Mouse (Mus musculus): ENCODE measurements at regions not wholly inside any gene's neighbourhood (a gene's known extent, or its start where the extent isn't known, plus 50 kb on each side); places are given as distances from the start of the nearest gene placed in this dataset.
A peak's percentile ranks its signal among the peaks of the same experiment; 100 is the strongest.

DNA sequence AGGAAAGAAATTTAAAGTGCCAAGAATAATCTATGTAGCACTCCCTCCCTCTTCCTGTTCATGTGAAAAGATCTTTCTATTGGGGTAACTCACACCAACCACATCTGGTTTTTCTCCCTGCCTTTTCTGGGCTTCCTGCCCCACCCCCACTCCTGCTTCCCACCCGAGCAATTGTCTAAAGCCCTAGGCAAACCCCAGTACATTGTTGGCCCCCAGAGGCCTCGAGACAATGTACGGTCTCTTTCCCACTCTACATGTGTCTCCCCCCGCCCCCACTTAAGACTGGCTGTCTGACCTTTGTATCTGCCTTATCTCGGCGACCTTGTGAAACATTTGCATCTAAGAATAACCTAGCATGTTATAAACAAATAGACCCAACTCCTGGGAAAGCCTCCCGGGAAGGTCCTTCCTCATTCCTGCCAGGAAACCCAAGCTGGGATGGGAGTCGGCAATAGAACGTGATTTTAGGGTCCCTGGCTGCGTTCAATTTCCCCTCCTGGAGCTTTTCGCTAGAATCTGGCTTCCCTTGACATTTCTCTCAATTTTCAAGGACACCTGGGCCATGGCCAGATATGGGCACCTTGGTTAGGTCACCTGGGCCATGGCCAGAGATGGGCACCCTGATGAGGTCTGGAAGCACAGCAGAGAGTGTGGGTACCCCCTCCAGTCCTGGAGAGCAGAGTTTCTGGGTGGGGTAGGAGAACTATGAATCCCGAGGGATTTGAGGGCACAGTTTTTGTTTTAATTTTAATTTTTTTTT is 97.9 kb upstream of the Map4k3 start:
- peak; percentile 48 to 55 for DNase-seq

DNA sequence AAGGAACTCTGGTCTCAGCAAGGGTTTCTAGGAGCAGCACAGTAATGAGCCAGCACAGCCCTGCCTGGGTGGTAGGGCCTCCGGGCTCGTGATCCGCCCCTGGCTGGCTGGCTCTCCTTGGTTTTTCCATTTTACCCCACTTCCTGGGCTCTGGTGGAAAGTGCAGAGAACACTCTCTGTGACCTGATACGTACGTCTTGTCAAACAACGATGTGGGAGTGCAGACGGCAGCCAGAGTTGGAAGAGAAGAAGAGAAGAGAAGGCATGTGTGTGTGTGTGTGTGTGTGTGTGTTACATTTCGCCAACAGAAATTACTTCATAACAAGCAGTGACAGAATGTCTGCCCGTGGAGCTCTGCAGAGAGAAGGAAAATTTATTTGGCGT is 97.2 kb upstream of the Map4k3 start:
- peak; percentile 25 to 41 for DNase-seq

DNA sequence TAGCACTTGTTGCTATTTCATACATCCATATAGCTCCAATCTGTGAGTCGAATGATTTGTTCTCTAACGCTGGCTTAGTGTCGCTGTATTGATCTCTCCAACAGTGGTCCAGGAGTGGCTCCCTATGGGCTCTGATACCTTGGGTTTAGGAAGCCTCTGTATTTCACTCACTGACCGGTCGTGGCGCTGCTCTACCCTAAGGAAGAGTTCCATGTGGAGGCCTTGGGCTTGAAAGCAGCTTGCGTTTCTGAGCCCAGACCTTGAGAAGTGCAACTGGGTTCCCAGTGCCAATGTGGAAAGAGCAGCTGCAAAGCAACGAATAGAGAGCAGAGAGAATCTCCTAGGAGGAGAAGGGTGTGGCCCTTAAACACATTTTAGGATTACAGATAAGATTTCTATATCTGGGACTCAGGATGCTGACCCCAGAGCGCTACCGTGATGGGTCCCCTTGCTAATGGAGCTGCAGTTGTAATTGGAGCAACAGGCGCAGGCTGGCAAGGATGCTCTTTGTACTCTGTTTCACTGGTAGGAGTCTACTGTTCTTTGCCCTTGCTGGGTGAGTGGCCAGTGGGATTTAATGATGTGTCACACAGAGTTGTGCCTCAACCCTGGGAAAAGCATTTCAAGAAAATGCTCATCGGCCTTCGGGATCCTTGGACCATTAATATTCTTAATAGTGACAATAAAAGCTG is 96.7 kb upstream of the Map4k3 start:
- peak; percentile 37 to 40 for DNase-seq

DNA sequence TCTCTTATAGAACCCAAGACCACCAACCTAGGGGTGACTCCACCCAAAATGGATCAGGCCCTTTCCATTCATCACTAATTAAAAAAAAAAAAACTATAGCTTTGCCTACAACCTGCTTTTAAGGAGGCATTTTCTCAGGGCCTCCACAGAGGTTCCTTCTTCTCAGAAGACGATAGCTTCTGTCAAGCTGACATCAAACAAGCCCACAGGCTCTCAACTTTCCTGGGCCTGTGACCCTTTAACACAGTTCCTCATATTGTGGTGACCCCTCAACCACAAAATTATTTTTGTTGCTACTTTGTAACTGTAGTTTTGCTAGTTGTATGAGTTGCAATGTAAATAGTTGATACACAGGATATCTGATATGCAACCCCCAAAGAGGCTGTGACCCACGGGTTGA is 96.0 kb upstream of the Map4k3 start:
- DNase-seq, result no peak

DNA sequence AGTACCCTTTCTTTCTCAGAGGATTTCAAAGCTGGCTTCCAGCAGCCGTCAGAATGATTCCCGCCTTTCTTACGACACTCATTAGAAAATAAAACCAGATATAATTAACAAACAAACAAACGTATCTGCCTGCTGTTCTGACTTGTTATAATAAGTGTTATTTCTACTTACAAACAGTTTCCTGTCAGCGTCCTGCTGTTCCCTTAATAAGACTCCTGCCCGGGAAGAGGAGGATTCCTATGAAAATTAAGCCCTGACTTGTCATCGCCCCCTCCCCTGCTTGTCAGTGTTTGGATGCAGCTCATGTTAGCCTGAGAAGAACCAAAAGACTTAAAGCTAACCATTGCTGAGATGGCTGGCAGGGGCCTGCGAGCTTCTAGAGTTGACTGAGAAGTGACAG is 92.6 kb upstream of the Map4k3 start:
- no peak for DNase-seq

DNA sequence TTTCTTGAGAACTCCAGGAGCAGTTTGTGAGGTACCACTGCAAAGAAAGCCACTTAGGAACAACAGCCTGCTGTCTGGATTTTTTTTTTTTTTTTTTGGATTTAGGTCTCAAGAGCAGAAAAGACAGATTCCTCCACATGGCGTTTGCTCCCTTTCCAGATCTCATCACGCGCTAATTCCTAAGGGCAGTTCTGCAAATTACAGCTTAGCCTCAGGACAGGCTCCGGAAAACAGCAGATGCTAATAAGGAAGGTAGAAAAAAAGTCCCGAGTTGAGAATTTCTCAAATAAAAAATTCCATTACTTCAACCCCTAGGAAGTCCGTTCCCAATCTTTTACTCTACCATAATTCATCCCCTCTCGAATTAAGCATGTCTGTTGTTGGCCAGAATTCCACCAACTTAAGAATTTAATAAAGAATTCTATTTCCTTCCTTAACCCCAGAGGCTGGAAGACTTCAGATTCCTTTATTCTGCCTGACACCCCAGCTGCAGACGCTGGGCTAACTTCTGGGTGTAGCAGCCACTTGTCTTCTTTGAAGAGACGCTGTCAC is 90.3 kb upstream of the Map4k3 start:
- no peak for DNase-seq

DNA sequence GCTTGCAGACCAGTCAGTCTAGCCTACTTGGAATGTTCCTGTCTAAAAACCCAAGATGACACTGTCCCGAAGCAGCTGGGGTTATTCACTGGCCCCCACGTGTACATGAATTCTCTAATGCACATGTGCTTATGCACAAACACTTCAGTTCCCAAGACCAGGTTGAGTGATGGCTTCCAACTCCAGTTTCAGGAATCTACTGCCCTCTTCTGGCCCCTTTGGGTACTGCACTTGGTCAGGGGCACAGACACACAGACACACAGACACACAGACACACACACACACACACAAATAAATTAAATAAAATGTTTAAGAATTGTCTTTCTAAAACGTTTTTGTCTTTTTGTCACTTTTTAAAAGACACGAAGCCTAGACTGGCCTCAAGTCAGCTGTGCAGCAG is 87.5 kb upstream of the Map4k3 start:
- DNase-seq, result peak in 1 of 2 experiments; percentile 17

DNA sequence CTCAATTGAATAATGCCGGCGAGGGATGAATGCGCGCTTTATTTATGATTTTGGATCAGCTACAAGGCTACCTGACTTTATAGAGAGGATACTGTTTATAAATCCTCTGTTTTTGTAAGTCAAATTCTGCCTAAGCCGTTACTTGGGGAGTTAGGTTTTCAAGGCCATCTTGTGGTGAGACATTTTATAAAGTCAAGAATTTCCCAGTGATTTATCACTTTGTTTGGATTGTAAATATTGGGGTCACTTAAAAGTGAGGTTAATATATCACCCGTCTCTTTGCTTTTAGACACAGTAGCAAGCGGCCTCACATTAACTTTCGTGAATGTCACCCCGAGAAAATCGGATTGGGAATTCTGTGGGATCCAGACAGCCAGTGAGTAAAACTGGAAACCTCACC is 84.9 kb upstream of the Map4k3 start:
- DNase-seq, result no peak

DNA sequence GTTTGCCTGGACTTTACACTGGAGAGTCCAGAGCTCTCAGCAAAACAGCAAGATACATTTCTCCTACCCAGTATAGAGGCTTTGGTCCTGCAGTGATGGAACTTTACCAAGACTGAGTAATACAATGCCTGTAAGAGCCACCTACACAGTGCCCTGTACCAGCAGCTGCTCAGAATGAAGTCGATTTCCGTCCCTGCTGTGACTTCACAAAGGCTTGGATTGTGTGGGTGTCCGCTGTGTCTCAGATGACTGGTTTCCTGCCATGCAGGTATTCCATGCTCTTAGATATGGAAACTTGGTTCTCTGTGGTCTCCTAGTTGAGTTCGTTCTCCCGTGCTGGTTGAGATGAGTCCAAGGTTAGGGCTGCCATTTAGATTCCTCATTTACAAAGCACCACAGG is 81.0 kb upstream of the Map4k3 start:
- no peak for DNase-seq

DNA sequence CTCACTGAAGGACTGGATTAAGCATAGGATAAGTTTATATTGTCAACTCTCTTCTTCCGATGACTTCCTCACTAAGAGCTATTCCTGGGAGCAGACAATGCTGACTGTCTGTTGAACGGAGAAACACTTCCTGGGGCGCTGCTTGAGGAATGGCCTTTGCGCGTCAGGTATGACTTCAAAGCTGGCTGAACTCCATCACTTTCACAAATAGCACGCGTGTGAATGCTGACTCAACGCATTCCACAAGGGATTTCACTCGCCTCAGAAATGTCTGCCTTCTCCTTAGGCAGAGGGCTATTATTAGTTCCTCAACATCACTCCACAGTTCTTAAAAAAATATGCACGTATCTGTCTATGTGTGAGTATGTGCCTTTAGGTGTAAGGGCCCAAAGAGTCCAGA is 79.8 kb upstream of the Map4k3 start:
- DNase-seq, result no peak

DNA sequence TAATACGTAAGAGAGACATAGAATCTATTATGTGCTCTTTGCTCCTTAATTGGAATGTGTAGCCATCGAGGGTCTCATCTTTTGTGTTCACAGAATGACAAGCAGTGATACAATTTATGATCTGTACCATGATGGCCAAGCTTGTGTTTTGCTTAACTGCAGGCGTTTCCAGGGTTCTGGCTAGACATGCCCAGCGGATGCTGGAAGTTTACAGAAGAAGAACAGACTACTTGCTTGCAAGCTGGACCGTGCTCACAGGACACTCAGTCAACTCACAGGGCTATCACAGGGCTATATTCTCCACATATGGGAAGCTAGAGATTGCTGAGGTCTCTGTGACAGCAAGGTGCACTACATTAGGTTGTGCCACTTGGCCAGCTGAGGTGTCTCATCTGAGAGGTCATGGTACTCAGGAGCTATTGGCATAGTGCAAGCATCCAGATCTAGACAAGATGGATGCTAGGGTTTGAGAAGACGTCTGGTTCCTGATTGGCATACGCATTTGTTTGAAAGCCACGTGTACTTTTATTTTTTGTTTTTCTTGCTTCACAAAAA is 75.2 kb upstream of the Map4k3 start:
- DNase-seq, result no peak

DNA sequence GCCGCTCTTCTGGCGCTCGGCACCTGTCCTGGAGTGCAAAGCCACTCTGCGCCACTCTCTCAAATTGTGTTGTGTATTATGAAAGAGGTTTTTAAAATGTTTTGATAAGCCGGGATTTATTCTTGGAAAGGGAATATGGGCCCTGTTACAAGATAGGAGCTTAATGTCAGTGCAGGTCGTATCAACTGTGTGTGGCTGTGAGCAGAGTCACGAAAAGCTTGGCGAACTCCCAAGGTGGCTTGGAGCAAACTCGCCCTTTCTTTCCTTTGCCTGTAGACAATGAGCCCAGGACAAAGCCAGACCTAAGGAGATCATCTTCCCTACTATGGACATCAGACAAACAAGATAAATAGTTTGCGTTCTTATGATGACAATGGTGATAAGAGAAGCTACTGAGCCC is 74.3 kb upstream of the Map4k3 start:
- peak; percentile 16 to 40 for DNase-seq

DNA sequence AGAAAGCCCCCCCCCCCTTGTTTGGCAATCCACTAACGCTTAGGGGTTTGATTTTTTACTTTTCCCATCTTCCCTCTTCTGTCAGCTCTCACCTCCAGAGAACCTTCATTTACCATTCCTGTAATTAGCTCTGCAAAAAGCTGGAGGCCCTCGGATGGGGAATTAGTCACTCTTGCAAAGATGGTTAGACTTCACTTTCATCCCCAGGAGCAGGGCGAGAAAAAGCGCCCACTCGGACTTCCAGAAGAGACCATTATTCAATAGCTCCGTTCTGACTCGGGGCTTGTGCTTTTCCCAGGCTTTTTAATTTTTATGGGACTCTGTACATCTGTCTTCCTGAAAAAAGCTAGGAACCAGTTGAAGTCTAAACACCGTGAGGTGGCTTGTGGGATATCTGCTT is 73.7 kb upstream of the Map4k3 start:
- no peak for DNase-seq

DNA sequence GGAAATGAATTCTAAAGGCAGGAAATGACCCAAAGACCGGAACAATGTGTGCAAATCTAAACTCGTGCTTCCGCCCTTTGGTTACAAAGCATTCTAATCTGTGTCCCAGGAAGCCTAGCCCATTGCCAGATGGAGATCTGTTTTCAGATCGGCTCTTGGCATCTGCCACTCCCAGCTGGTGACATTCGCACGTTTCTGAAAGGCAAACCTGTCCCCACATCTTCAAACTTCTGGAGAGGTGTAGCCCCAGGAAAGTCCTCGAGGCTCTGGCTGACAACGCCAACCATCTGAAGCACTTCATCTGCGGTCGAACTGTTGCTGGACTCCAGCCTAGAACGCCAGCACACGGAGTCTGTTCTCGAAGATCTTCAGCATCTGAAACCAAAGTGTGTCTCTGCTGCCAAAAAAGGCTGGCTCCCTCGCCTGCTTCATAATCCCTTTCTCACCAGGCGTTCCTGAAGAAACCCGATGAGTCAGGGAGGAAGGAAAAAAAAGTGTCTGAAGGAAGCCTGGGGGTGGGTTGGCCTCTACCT is 73.2 kb upstream of the Map4k3 start:
- peak; percentile 27 to 46 for DNase-seq

DNA sequence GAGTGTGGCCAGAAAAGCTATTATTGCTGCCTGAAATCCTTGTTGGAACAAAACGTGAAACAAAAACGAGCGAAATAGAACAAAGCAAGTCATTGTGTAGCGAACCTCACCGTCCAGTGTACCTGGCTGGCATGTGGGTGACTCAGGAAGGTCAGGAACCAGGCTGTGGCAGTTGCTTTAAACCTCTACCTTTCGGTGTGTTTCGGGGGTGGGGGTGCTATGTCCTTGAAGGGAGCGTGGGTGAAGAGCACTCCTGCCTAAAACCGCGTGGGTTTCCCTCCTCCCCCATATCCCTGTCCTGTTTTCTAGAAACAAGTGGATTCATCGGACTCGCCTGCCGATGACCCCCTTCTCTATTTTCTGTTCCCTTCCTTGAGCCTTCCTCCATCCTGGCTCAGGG is 72.6 kb upstream of the Map4k3 start:
- peak; percentile 8 to 22 for DNase-seq

DNA sequence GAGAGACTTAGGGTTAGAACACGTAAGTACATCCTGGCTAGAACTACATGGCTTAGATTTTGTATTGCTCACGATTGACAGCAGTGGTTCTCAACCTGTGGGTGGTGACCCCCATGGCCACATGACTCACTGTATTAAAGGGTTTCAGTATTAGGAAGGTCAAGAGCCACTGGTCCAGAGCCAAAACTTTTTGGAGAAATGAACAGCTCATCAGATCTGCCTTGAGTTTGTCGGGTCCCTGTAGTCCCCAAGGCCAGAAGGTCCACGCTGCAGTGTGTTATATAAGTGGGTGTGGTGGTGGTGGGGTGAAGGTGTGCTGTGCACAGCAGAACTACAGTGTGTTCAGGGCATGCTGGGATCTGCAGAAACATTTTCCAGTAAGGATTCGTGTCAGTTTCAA is 72.2 kb upstream of the Map4k3 start:
- peak; percentile 67 to 73 for DNase-seq

DNA sequence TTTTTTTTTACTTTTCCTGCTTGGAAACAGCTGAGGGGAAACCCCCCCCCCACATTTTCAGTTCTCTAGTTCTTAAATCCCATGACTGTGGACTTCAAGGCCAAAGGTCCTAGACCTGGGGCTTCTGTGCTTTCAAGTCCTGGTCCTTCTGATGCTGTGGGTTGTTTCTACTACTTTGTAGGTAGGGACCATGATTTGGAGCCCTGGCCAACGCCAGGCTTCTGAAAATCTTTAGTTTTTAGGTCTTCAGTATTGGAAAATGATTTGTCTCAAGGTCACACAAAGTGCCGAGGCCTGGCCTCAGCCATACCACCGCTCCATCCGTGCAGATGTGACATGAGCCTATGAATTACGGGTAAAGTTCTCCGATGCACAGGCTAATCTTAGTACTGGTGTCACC is 70.8 kb upstream of the Map4k3 start:
- no peak for DNase-seq

DNA sequence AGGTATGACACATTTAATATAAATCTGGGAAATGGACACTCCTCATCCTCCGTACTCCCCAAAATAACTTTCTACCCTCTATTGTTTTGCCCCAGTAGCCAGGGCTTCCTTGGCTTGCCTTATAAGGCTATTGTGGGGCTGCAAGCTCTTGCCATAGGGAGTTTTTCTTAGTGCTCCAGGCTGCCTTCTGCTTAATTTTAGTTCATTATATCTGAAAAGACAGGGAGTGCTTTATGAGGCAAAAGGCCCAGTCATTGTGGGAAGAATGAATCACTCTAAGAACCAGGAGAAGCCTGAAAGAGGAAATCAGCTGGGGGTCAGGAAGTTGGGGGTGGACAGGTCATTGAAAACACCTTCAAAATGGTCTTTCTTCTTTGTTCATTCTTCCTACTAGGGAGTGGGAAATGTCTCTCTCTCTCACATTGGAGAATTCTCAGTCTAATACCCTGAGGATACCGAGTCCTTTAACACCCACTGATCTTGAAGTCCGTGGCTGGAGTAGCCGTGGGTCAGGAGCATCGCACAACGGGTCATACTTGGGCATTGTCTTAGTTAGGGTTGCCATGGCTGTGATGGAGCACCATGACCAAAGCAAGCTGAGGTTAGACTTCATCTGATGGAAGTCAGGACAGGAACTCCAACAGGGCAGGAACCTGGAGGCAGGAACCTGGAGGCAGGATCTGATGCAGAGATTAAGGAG is 70.1 kb upstream of the Map4k3 start:
- DNase-seq, result no peak

DNA sequence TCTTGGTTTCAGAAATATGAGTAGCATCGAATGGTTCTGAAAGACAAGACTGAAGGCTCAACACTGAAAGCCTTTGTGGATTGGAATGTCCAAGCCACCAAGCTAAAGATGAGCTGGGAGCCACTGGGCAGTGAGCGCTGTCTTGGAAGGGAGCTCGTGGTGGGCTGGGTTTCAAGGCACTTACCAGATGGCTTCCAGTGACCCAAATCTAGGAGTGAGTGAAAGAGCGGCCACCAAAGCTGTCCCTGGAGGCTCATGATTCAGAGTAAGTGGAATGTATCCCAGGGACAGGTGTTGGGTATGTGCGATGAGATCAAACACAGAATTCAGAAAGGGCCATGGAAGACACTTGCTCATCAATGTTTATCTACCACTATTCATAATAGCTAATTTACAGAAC is 68.5 kb upstream of the Map4k3 start:
- DNase-seq, result no peak

DNA sequence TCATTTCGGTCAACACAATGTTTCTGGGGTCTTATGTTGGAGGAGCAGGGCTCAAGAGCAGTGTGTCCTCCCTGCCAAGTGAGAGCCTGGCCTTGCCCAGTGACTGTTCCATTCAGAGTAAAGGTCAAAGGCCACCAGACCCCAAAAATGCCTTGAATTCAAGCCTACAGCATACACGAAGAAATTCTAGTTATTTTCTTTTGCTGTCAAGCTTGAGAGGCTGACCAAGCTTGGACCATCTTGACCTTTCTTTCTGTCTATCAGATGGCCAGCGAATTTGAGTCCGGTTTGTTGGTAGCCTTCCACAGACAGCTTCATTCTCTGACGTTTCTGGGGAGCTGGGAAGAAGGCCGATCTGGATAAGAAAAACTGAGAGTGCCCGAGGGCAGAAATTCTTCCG is 68.1 kb upstream of the Map4k3 start:
- DNase-seq, result no peak

DNA sequence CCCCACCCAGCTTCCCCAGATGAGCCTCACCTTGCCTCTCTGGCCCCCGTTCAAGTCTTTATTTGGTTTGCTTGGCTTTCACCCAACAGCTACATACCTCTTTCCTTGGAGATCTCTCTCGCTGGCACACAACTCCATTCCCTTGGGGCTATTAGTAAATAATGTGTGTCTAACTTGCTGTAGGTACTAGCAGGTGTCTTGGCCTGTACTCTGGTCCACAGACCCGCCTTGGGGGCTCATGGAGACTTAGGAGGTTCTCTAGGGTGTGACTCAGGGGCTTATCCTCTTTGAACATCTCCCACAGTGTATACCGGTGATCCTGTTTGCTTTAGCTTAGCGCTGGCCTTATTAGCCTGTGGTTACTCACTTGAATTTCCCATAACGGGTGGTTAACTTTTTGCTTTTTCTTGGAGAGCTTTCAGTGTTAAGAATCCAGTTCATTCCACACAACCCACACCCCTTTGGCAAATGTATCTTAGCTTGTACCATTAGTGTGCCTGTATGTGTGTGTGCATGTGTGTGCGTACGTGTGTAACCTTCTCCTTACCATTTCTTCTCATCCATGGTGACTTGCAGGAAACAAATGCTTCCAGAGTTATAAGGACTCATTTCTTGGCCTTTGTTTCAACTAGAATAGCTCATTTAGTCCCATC is 67.3 kb upstream of the Map4k3 start:
- no peak for DNase-seq

DNA sequence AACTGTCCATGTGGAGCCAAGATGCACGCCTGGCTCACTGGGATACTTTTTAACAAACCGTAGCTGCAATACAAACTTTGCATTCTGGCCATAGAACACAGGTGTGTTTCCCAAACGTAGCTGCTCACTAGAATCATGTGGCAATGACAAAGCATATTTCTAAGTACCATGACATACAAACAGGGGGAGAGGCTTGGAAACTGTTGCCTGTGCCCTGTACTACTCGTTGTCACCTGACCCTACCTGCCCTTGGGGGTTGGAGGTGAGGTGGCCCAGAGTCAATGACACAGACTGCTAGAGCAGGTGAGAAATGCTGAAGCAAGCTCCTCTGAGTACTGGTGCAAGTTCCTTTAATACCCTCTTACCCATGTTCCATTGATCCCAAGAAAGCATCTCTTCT is 64.3 kb upstream of the Map4k3 start:
- DNase-seq, result no peak

All from adrenal gland, postnatal 36 days (tissue).